Mouse (Mus musculus) midbrain, postnatal 0 days (tissue): Measurements from ENCODE around the gene Snd1. TPM values are rescaled to one million over a fixed set of nuclear protein-coding genes. Genes with fewer than 3 reads are reported as not detected.
A peak's percentile ranks its signal among the peaks of the same experiment; 100 is the strongest.

Experiments used
- ATAC-seq: fragments of 200-750 bp; cut with Nextera tagmentation; 2 replicates; pipeline ENCODE4 v1.8.0; 2017; ENCODE audit warnings: moderate number of reproducible peaks, mild to moderate bottlenecking, moderate TSS enrichment, moderate library complexity; ENCODE audit not compliant: low FRiP score
- DNase-seq: peaks from one replicate; pipeline ENCODE4 v3.0.0-alpha.2; 2015; ENCODE audit warnings: low spot score
- H3K27ac ChIP-seq: fragments of 300-500 bp; sonication (generic); 2 replicates; pipeline ENCODE4 v1.5.1; 2014; ENCODE audit warnings: low read depth, mild to moderate bottlenecking, low read length, mixed read lengths
- H3K27me3 ChIP-seq: fragments of 300-500 bp; sonication (generic); 2 replicates; pipeline ENCODE4 v1.6.1; 2014; ENCODE audit warnings: low read length, control low read depth, mixed read lengths; ENCODE audit not compliant: insufficient read depth
- H3K36me3 ChIP-seq: fragments of 300-500 bp; sonication (generic); 2 replicates; pipeline ENCODE4 v1.6.1; 2014; ENCODE audit warnings: low read length, control low read depth, mixed read lengths; ENCODE audit not compliant: insufficient read depth
- H3K4me1 ChIP-seq: fragments of 300-500 bp; sonication (generic); 2 replicates; pipeline ENCODE4 v1.6.1; 2014; ENCODE audit warnings: mild to moderate bottlenecking, control low read depth, antibody characterized with exemption, low read length, mixed read lengths; ENCODE audit not compliant: insufficient read depth
- H3K4me2 ChIP-seq: fragments of 300-500 bp; sonication (generic); 2 replicates; pipeline ENCODE4 v1.6.1; 2014; ENCODE audit warnings: low read depth, mild to moderate bottlenecking, low read length, mixed read lengths; ENCODE audit not compliant: poor library complexity, severe bottlenecking
- H3K4me3 ChIP-seq: fragments of 300-500 bp; sonication (generic); 2 replicates; pipeline ENCODE4 v1.5.1; 2014; ENCODE audit warnings: low read depth, mild to moderate bottlenecking, low read length, moderate library complexity
- H3K9ac ChIP-seq: fragments of 300-500 bp; sonication (generic); replicated peaks from 2 replicates; pipeline ENCODE4 v1.6.1; 2014; ENCODE audit warnings: mild to moderate bottlenecking, low read length, moderate library complexity, mixed read lengths; ENCODE audit not compliant: poor library complexity, severe bottlenecking
- H3K9me3 ChIP-seq: fragments of 300-500 bp; sonication (generic); 2 replicates; pipeline ENCODE4 v1.6.1; 2016; ENCODE audit warnings: low read length, control low read depth
- CTCF ChIP-seq: IDR thresholded peaks from 2 replicates; pipeline ENCODE4 v1.5.1; 2016; ENCODE audit warnings: antibody characterized with exemption, mild to moderate bottlenecking
- WGBS: fragments of 180-500 bp; shearing (Covaris S2); extraction: QIAGEN DNeasy Blood & Tissue Kit; methylation state at CpG from one replicate; pipeline ENCODE4 v1.1.7; 2014; 5-methylcytosine and 5-hydroxymethylcytosine counted together
- polyA plus RNA-seq: library from polyadenylated mRNA; unstranded; fragments of >200 nt; fragmentation: Nextera tagmentation; extraction: Ambion mirVana; gene quantifications from 2 replicates; pipeline ENCODE4 v1.2.1, GENCODE M21; 2015
- total RNA-seq: library from RNA; depleted of rRNA; stranded (reverse); fragments of >200 nt; gene quantifications from 2 replicates; pipeline ENCODE4 v1.2.3, GENCODE M21; 2014

Snd1 gene
- total and polyA plus RNA-seq, 2 experiments from 2014 or later, result 70.6 to 81.1 TPM

DNA sequence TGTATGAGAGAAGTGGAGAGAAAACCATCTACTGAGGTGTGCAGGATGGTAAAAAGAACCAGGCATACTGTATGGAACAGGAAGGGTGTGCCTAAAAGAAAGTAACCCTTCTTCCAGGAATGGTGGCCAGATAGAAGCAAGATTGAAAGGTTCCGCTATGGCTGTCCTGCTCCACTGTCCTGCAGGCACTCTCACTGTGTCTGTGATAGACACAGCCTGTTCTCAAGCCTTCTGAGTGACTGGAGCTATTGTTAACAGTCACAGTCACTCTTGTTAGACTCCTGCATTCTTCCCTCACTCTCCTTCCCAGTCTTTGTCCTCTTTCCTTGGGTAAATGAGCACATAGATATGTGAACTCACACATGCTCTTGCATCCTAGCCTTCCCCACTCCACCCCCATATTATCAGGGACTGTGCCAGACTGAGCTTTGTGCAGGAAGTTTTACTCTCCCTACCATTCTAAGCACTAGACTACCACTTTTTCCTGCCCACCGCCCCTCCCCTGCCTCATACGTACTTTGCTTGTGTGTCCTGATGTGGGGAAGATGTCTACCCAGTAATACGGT lies 308.2 kb downstream of the Snd1 start:
- no peaks in the 10 kb centered on the region for H3K27me3 ChIP-seq
- 45% methylated on average over 4 of the region's 4 CpGs for WGBS
- no peaks in the 10 kb centered on the region for H3K4me1 ChIP-seq
- H3K4me3 ChIP-seq, result no peak overlapping the region
- no peak for DNase-seq
- no peaks in the 10 kb centered on the region for H3K36me3 ChIP-seq
- H3K9ac ChIP-seq, result no peak overlapping the region
- TF ChIP-seq CTCF, result no peak
- H3K9me3 ChIP-seq, result no peaks in the 10 kb centered on the region
- ATAC-seq, result peak; percentile 16; the same call in 1 of the 2 replicates
- no peak overlapping the region for H3K4me2 ChIP-seq
- no peak overlapping the region for H3K27ac ChIP-seq

GRCm38 (mm10) chr6:28783953-28784352 lies 309.0 kb downstream of the Snd1 start:
- H3K4me2 ChIP-seq, result no peak overlapping the region
- DNase-seq (no peak), ATAC-seq (no peak)
- H3K4me3 ChIP-seq, result no peak overlapping the region
- H3K27ac ChIP-seq, result no peak overlapping the region
- no peaks in the 10 kb centered on the region for H3K27me3 ChIP-seq
- no peaks in the 10 kb centered on the region for H3K36me3 ChIP-seq
- no peak for TF ChIP-seq CTCF
- H3K9ac ChIP-seq, result no peak overlapping the region
- no peaks in the 10 kb centered on the region for H3K9me3 ChIP-seq
- 31% methylated on average over 5 of the region's 5 CpGs for WGBS
- H3K4me1 ChIP-seq, result no peaks in the 10 kb centered on the region

DNA sequence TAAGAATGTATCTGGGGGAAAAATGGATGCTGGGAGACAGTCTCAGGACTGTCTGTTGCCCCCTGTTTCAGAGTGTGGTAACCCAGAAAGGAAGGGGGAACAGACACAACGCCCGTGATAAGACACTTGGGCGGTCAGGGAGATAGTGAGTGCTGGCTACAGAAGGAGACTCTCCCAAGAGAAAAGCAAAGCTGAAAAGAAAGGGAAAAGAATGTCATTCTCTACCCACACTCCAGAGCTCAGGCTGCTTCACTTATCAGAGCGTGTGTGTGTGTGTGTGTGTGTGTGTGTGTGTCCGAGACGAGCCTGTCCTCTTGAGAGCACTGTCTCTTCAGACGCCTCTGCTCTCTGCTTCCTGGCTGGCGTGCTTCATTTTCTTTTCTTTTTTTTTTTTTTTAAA lies 310.8 kb downstream of the Snd1 start:
- no peak overlapping the region for H3K4me2 ChIP-seq
- 85% methylated on average over 8 of the region's 8 CpGs for WGBS
- ATAC-seq (no peak), DNase-seq (no peak)
- no peak overlapping the region for H3K27ac ChIP-seq
- H3K9ac ChIP-seq, result no peak overlapping the region
- TF ChIP-seq CTCF, result no peak
- no peaks in the 10 kb centered on the region for H3K9me3 ChIP-seq
- H3K4me1 ChIP-seq, result no peaks in the 10 kb centered on the region
- no peaks in the 10 kb centered on the region for H3K36me3 ChIP-seq
- no peak overlapping the region for H3K4me3 ChIP-seq
- no peaks in the 10 kb centered on the region for H3K27me3 ChIP-seq

DNA sequence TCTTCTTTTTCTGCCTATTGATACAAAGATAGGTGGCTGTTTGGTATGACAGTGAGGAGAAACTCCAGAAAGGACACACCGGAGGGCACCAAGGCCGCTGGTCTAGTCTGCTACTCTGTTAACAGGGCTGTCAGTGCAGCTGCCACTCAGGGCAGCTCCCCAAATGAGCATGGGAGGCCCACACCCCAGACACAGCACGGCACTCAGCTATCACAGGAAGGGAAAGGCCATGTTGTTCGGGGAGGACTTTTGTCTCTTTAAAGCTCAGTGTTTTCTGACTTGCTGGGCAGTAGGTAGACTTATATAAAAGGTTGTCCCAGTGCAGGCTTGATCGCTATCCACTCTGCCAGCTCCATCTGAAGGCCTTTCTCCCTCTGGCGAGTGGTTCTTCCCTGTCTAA lies 312.2 kb downstream of the Snd1 start:
- no peak overlapping the region for H3K4me3 ChIP-seq
- no peaks in the 10 kb centered on the region for H3K9me3 ChIP-seq
- H3K27me3 ChIP-seq, result no peaks in the 10 kb centered on the region
- H3K9ac ChIP-seq, result no peak overlapping the region
- ATAC-seq (no peak), DNase-seq (no peak)
- H3K4me1 ChIP-seq, result no peaks in the 10 kb centered on the region
- H3K4me2 ChIP-seq, result no peak overlapping the region
- no peaks in the 10 kb centered on the region for H3K36me3 ChIP-seq
- no peak overlapping the region for H3K27ac ChIP-seq
- TF ChIP-seq CTCF, result no peak
- WGBS, result 70% methylated on average over 6 of the region's 6 CpGs

DNA sequence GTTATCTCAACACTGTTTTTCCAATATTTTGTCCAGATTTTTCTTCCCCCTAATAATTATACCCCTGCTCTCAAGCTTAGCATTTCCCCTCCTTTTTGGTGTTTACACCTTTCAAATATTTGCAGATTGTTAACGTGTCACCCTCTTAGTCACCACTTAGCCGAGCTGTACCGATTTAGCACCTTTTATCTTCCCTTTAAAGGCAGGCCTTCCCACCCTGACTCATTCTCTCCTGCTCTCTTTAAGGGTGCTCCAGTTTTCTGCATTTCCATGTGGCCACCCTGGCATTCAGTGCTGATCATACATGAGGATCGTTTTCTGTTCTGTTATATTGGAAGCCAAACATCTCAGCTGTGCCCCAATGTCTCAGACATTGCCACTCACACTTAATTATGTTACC lies 314.7 kb downstream of the Snd1 start:
- Histone ChIP-seq H3K9ac (no peak overlapping the region), H3K9me3 (no peaks in the 10 kb centered on the region), H3K4me2 (no peak overlapping the region), H3K36me3 (no peaks in the 10 kb centered on the region), H3K4me1 (no peaks in the 10 kb centered on the region), H3K27me3 (no peaks in the 10 kb centered on the region), H3K4me3 (no peak overlapping the region), H3K27ac (no peak overlapping the region)
- DNase-seq (no peak), ATAC-seq (no peak)
- no peak for TF ChIP-seq CTCF
- 73% methylated on average over 4 of the region's 4 CpGs for WGBS

DNA sequence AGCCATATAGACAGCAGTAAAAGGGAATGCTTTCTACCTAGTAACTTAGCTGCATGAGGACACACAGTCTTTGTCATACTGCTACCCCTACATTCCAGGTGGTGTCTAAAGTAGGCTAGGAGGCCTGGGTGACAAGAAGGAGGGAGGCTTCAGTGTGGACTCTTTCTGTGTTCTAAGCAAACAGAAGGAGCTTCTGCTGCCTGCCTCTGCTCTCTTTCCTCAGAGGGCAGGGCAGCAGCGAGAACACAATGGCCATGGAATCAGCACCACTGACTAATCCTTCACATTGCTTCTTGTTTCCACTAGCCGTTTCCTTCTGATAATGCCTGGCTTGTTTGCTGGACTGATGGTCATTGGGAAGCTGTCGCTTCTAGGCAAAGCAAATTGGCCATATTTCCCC lies 316.2 kb downstream of the Snd1 start:
- ATAC-seq (no peak), DNase-seq (no peak)
- no peak overlapping the region for H3K27ac ChIP-seq
- no peak overlapping the region for H3K9ac ChIP-seq
- H3K4me3 ChIP-seq, result no peak overlapping the region
- WGBS, result 34% methylated on average over 3 of the region's 3 CpGs
- no peaks in the 10 kb centered on the region for H3K27me3 ChIP-seq
- H3K4me2 ChIP-seq, result no peak overlapping the region
- no peaks in the 10 kb centered on the region for H3K4me1 ChIP-seq
- H3K9me3 ChIP-seq, result no peaks in the 10 kb centered on the region
- no peaks in the 10 kb centered on the region; the same call in 1 of the 2 replicates for H3K36me3 ChIP-seq
- TF ChIP-seq CTCF, result no peak
